Mouse (Mus musculus): ENCODE results near the gene Ctdspl. TPM values are rescaled to one million over a fixed set of nuclear protein-coding genes. Genes with fewer than 3 reads are reported as not detected.

The Ctdspl gene
- polyA plus RNA-seq, 1 experiment from 2014 or later = 10.4 TPM

DNA sequence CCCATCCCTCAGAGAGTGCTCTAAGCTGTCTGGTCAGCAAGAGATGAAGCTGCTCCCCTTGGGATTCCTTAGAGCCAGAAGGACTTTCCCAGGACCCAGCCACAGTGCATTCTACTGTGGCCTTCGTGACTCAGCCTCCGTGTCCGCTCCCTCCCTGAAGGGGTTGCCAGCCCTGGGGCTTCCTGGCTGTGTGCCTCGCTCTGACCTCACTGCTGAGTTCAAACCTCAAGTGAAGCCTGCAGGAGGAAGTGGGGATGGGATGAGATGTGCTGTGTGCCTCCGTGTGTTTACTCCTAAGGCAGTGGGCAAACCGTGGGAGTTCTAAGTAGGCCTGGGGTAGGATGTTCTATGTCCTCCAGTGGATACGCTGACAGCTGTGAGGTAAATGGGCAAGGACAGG lies 109.6 kb downstream of the Ctdspl start:
- Histone ChIP-seq H3K9ac (ENCODE audit: low read length) (no peak overlapping the region), H3K4me1 (ENCODE audit: control insufficient read depth in 2 of 2, insufficient read depth in 2 of 2, low read length in 2 of 2) (peaks cover 16 to 18% of the 10 kb centered on the region in 2 experiments; a peak in 3 of 4 replicates), H3K9me3 (ENCODE audit: control insufficient read depth, low read length) (no peaks in the 10 kb centered on the region), H3K36me3 (ENCODE audit: control insufficient read depth, insufficient read depth, low read length) (peaks cover 46% of the 10 kb centered on the region), H3K27me3 (ENCODE audit: control insufficient read depth, insufficient read depth, low read length) (no peaks in the 10 kb centered on the region), H3K4me3 (ENCODE audit: control insufficient read depth in 1 of 2, insufficient read depth in 1 of 2, low read depth in 1 of 2, low read length in 2 of 2) (no peak overlapping the region), H3K27ac (replicated peaks in 1 of 2; ENCODE audit: control insufficient read depth in 1 of 2, insufficient read depth in 1 of 2, low read depth in 2 of 2, low read length in 2 of 2) (no peak overlapping the region), H3K4me2 (ENCODE audit: low read length) (no peak overlapping the region)
- WGBS = 46% methylated on average over 7 of the region's 7 CpGs
- ATAC-seq (ENCODE audit: insufficient number of reproducible peaks, insufficient read depth, low FRiP score, low read depth) = no peak

DNA sequence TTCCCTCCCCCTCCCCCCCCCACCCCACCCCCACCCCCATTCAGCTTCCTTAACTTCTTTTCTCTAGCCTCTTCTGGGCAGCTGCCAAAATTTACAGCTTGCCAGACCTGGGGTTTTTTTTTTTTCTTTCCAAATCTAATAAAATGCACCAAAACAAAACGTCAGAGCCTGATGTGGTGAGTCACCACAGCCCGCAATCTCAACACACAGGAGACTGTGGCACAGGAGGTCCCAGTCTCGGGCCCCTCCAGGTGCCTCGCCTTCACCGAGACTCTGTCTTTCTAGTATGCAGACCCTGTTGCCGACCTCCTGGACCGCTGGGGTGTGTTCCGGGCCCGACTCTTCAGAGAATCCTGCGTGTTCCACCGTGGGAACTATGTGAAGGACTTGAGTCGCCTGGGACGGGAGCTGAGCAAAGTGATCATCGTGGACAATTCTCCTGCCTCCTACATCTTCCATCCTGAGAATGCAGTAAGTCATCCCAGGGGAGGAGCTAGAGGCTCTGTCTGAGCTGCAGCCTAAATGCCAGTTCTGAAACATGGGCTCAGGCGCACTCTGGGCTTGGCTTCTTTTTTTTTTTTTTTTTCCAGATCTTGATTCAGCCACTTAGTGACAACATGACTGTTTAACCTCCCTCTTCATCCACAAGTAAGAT lies 111.0 kb downstream of the Ctdspl start:
- Histone ChIP-seq H3K27me3 (ENCODE audit: control insufficient read depth, insufficient read depth, low read length) (no peaks in the 10 kb centered on the region), H3K27ac (replicated peaks in 1 of 2; ENCODE audit: control insufficient read depth in 1 of 2, insufficient read depth in 1 of 2, low read depth in 2 of 2, low read length in 2 of 2) (no peak overlapping the region), H3K9me3 (ENCODE audit: control insufficient read depth, low read length) (no peaks in the 10 kb centered on the region), H3K4me3 (ENCODE audit: control insufficient read depth in 1 of 2, insufficient read depth in 1 of 2, low read depth in 1 of 2, low read length in 2 of 2) (no peak overlapping the region), H3K4me2 (ENCODE audit: low read length) (no peak overlapping the region), H3K36me3 (ENCODE audit: control insufficient read depth, insufficient read depth, low read length) (peaks cover 52% of the 10 kb centered on the region), H3K4me1 (ENCODE audit: control insufficient read depth in 2 of 2, insufficient read depth in 2 of 2, low read length in 2 of 2) (peaks cover 11 to 12% of the 10 kb centered on the region in 2 experiments; a peak in 3 of 4 replicates), H3K9ac (ENCODE audit: low read length) (no peak overlapping the region)
- WGBS = 56% methylated on average over 15 of the region's 15 CpGs
- no peak for ATAC-seq (ENCODE audit: insufficient number of reproducible peaks, insufficient read depth, low FRiP score, low read depth)

DNA sequence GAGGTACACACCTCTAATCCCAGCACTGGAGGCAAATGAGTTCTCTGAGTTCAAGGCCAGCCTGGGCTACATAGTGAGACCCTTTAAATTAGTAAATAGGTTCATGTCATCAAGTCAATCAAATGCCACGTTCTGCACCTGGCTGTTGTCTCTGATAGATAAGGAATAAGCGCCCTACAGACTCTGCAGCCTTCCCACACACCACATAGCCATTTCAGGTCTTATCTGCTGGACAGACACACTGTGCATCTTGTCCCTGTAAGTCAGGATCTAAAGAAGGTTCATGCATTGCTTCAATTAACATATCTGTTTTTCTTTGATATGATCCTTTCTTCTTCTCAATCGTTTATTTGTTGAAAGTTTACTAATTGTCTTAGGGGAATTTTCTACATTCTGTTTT lies 112.3 kb downstream of the Ctdspl start:
- Histone ChIP-seq H3K4me1 (ENCODE audit: control insufficient read depth in 2 of 2, insufficient read depth in 2 of 2, low read length in 2 of 2) (peaks cover 10% of the 10 kb centered on the region in 2 experiments; a peak in 3 of 4 replicates), H3K27me3 (ENCODE audit: control insufficient read depth, insufficient read depth, low read length) (no peaks in the 10 kb centered on the region), H3K27ac (replicated peaks in 1 of 2; ENCODE audit: control insufficient read depth in 1 of 2, insufficient read depth in 1 of 2, low read depth in 2 of 2, low read length in 2 of 2) (no peak overlapping the region), H3K9ac (ENCODE audit: low read length) (no peak overlapping the region), H3K36me3 (ENCODE audit: control insufficient read depth, insufficient read depth, low read length) (peaks cover 54% of the 10 kb centered on the region), H3K9me3 (ENCODE audit: control insufficient read depth, low read length) (no peaks in the 10 kb centered on the region), H3K4me2 (ENCODE audit: low read length) (no peak overlapping the region), H3K4me3 (ENCODE audit: control insufficient read depth in 1 of 2, insufficient read depth in 1 of 2, low read depth in 1 of 2, low read length in 2 of 2) (no peak overlapping the region)
- WGBS = 68% methylated on average over 3 of the region's 3 CpGs
- ATAC-seq (ENCODE audit: insufficient number of reproducible peaks, insufficient read depth, low FRiP score, low read depth) = no peak

DNA sequence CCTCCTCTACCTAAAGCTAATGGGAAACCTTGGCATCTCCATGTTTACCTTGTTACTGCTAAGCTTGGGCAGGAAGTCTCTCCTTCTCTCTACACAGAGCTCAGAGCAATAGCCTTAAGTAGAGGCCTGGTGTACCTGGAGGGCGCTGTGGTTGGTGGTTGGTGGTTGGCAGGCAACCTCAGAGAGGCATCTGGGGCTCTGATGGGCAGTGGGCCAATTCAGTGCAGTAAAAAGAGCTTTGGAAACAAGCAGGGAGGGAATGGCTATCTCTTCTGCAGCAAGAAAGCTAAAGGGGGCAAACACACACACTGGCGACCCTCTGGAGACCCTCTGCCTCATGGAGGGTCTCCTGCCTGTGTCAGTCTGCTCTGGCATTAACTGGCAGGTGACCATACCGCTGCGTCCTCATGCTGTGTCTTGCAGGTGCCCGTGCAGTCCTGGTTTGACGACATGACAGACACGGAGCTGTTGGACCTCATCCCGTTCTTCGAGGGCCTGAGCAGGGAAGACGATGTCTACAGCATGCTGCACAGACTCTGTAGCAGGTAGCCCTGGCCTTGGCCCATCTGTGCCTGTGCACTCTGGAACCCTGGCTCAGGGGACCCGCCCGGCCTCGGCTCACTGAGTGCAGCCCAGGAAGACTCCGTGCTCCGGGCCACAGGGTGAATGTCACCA lies 114.0 kb downstream of the Ctdspl start:
- 86% methylated on average over 15 of the region's 15 CpGs for WGBS
- H3K4me2 ChIP-seq (ENCODE audit: low read length) = no peak overlapping the region
- H3K36me3 ChIP-seq (ENCODE audit: control insufficient read depth, insufficient read depth, low read length) = peaks cover 43% of the 10 kb centered on the region
- no peak for ATAC-seq (ENCODE audit: insufficient number of reproducible peaks, insufficient read depth, low FRiP score, low read depth)
- H3K9me3 ChIP-seq (ENCODE audit: control insufficient read depth, low read length) = no peaks in the 10 kb centered on the region
- no peak overlapping the region for H3K27ac ChIP-seq (replicated peaks in 1 of 2; ENCODE audit: control insufficient read depth in 1 of 2, insufficient read depth in 1 of 2, low read depth in 2 of 2, low read length in 2 of 2)
- no peaks in the 10 kb centered on the region for H3K27me3 ChIP-seq (ENCODE audit: control insufficient read depth, insufficient read depth, low read length)
- peaks cover 10% of the 10 kb centered on the region in 2 experiments; a peak in 3 of 4 replicates for H3K4me1 ChIP-seq (ENCODE audit: control insufficient read depth in 2 of 2, insufficient read depth in 2 of 2, low read length in 2 of 2)
- H3K9ac ChIP-seq (ENCODE audit: low read length) = no peak overlapping the region
- H3K4me3 ChIP-seq (ENCODE audit: control insufficient read depth in 1 of 2, insufficient read depth in 1 of 2, low read depth in 1 of 2, low read length in 2 of 2) = no peak overlapping the region

GRCm38 (mm10) chr9:119048182-119048903 lies 122.1 kb downstream of the Ctdspl start:
- no peak overlapping the region for H3K4me3 ChIP-seq (ENCODE audit: control insufficient read depth in 1 of 2, insufficient read depth in 1 of 2, low read depth in 1 of 2, low read length in 2 of 2)
- no peaks in the 10 kb centered on the region for H3K36me3 ChIP-seq (ENCODE audit: control insufficient read depth, insufficient read depth, low read length)
- H3K9ac ChIP-seq (ENCODE audit: low read length) = no peak overlapping the region
- H3K4me2 ChIP-seq (ENCODE audit: low read length) = no peak overlapping the region
- H3K9me3 ChIP-seq (ENCODE audit: control insufficient read depth, low read length) = no peaks in the 10 kb centered on the region
- peaks cover 12% of the 10 kb centered on the region in 2 experiments for H3K4me1 ChIP-seq (ENCODE audit: control insufficient read depth in 2 of 2, insufficient read depth in 2 of 2, low read length in 2 of 2)
- no peak for ATAC-seq (ENCODE audit: insufficient number of reproducible peaks, insufficient read depth, low FRiP score, low read depth)
- no peaks in the 10 kb centered on the region for H3K27me3 ChIP-seq (ENCODE audit: control insufficient read depth, insufficient read depth, low read length)
- WGBS = 71% methylated on average over 11 of the region's 11 CpGs
- no peak overlapping the region for H3K27ac ChIP-seq (replicated peaks in 1 of 2; ENCODE audit: control insufficient read depth in 1 of 2, insufficient read depth in 1 of 2, low read depth in 2 of 2, low read length in 2 of 2)

DNA sequence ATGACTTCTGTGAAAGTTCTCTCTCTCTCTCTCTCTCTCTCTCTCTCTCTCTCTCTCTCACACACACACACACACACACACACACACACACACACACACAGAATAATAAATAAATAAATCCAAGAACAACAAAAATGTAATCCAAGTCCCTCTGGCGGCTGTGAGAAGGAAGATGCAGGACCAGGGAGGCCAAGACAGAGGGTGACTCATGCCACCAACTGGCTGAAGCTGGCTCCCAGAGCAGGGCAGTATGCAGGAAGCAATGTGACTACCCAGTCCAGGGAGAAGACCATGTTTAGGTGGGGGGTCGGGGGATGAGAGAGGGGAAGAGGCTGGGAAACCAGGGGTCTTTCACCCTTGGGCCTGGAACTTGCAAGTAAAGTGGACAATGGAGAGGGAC lies 124.9 kb downstream of the Ctdspl start:
- WGBS = 57% methylated on average over 2 of the region's 2 CpGs
- Histone ChIP-seq H3K9ac (ENCODE audit: low read length) (no peak overlapping the region), H3K27me3 (ENCODE audit: control insufficient read depth, insufficient read depth, low read length) (no peaks in the 10 kb centered on the region), H3K4me1 (ENCODE audit: control insufficient read depth in 2 of 2, insufficient read depth in 2 of 2, low read length in 2 of 2) (peaks cover 15 to 16% of the 10 kb centered on the region in 2 experiments), H3K4me3 (ENCODE audit: control insufficient read depth in 1 of 2, insufficient read depth in 1 of 2, low read depth in 1 of 2, low read length in 2 of 2) (no peak overlapping the region), H3K36me3 (ENCODE audit: control insufficient read depth, insufficient read depth, low read length) (no peaks in the 10 kb centered on the region), H3K27ac (replicated peaks in 1 of 2; ENCODE audit: control insufficient read depth in 1 of 2, insufficient read depth in 1 of 2, low read depth in 2 of 2, low read length in 2 of 2) (no peak overlapping the region), H3K9me3 (ENCODE audit: control insufficient read depth, low read length) (no peaks in the 10 kb centered on the region), H3K4me2 (ENCODE audit: low read length) (no peak overlapping the region)
- no peak for ATAC-seq (ENCODE audit: insufficient number of reproducible peaks, insufficient read depth, low FRiP score, low read depth)

GRCm38 (mm10) chr9:119052154-119052944 lies 126.1 kb downstream of the Ctdspl start, which contains the start of gene Vill:
Gene Vill, plus strand, starts transcription at chr9:119052778.
- no peaks in the 10 kb centered on the region for H3K27me3 ChIP-seq (ENCODE audit: control insufficient read depth, insufficient read depth, low read length)
- ATAC-seq (ENCODE audit: insufficient number of reproducible peaks, insufficient read depth, low FRiP score, low read depth) = peak; percentile 82
- H3K27ac ChIP-seq (replicated peaks in 1 of 2; ENCODE audit: control insufficient read depth in 1 of 2, insufficient read depth in 1 of 2, low read depth in 2 of 2, low read length in 2 of 2) = no peak within 1 kb of the TSS
- H3K9me3 ChIP-seq (ENCODE audit: control insufficient read depth, low read length) = no peaks in the 10 kb centered on the region
- 8% methylated on average over 22 of the region's 22 CpGs for WGBS
- H3K9ac ChIP-seq (ENCODE audit: low read length) = peak within 1 kb of the TSS; percentile 69
- peak within 1 kb of the TSS; percentile 41 to 48 for H3K4me3 ChIP-seq (ENCODE audit: control insufficient read depth in 1 of 2, insufficient read depth in 1 of 2, low read depth in 1 of 2, low read length in 2 of 2)
- no peaks in the 10 kb centered on the region for H3K36me3 ChIP-seq (ENCODE audit: control insufficient read depth, insufficient read depth, low read length)
- H3K4me2 ChIP-seq (ENCODE audit: low read length) = peak within 1 kb of the TSS; percentile 82
- peaks cover 15 to 16% of the 10 kb centered on the region in 2 experiments for H3K4me1 ChIP-seq (ENCODE audit: control insufficient read depth in 2 of 2, insufficient read depth in 2 of 2, low read length in 2 of 2)

Measured in heart, embryonic 14.5 days (tissue).